ENCODE assay signal across 8 mouse cellular contexts in genomic region chr9:55208790-55209481, GRCm38 (mm10). TPM values are rescaled to one million over a fixed set of nuclear protein-coding genes. Genes with fewer than 3 reads are reported as not detected.
DNase-seq lines count a peak whose midpoint lies in the region; ATAC-seq lines count a peak whose summit lies in the region.

Gene Fbxo22 (plus strand): TSS chr9:55208925.

- peak; percentile 74 for DNase-seq in adrenal gland, adult 8-10 months
- peak; percentile 95 for DNase-seq in embryo, embryonic 11 days
- DNase-seq in gastrocnemius, postnatal 25 days: peak; percentile 84
- DNase-seq in left cerebral cortex, postnatal 25 days (ENCODE audit: low spot score in 2 of 2): peak; percentile 84 to 88
- peak; percentile 90 for DNase-seq in mesoderm, embryonic 11.5 days (ENCODE audit: low read depth, low spot score)
- peak; percentile 86 for DNase-seq in right cerebral cortex, postnatal 25 days
- peak; percentile 79 to 86 for DNase-seq in urinary bladder, postnatal 36 days (ENCODE audit: low spot score in 2 of 2)

- ATAC-seq in inflammation-experienced regulatory T-cells, adult 6 months: peak; percentile 86

- intact Hi-C loops in left cerebral cortex, postnatal 25 days (cut with DNase I): loop anchor here (2.0 kb wide), 1 partner anchor 58 kb away; no protein-coding TSS in a partner anchor

RNA-seq across cellular contexts. Expression of gene Fbxo22, which starts in this region (rescaled TPM):
- 10 to 100 TPM; 38.5 to 44.4 (median 40.9) TPM for total RNA-seq in adrenal gland, adult 8-10 months (2022)
- 10 to 100 TPM; 18.2 to 18.6 TPM for total RNA-seq in gastrocnemius, postnatal 25 days (2021)
- polyA plus RNA-seq in inflammation-experienced regulatory T-cells, adult 6 months (2017; shearing (Covaris generic)): 10 to 100 TPM; 39.3 to 50.5 (median 42.0) TPM
- total RNA-seq in left cerebral cortex, postnatal 25 days (2021): 10 to 100 TPM; 38.7 to 44.2 TPM

Comparison
In these comparisons a context has a peak if more than half of its experiments do, and no peak if none do; other contexts are left out.
1. Peak in every context shown above with its lines: DNase-seq and ATAC-seq.